Mouse (Mus musculus) c-Kit-positive CD71-negative TER-119-negative erythroid progenitor cells, embryonic 14.5 days (primary cell): ENCODE data around the gene Sema4b.
A peak's percentile ranks its signal among the peaks of the same experiment; 100 is the strongest.

ENCODE experiments used
- DNase-seq: peaks from one replicate; pipeline ENCODE4 v3.0.0-alpha.2; 2013; ENCODE audit warnings: low read depth

The Sema4b gene

DNA sequence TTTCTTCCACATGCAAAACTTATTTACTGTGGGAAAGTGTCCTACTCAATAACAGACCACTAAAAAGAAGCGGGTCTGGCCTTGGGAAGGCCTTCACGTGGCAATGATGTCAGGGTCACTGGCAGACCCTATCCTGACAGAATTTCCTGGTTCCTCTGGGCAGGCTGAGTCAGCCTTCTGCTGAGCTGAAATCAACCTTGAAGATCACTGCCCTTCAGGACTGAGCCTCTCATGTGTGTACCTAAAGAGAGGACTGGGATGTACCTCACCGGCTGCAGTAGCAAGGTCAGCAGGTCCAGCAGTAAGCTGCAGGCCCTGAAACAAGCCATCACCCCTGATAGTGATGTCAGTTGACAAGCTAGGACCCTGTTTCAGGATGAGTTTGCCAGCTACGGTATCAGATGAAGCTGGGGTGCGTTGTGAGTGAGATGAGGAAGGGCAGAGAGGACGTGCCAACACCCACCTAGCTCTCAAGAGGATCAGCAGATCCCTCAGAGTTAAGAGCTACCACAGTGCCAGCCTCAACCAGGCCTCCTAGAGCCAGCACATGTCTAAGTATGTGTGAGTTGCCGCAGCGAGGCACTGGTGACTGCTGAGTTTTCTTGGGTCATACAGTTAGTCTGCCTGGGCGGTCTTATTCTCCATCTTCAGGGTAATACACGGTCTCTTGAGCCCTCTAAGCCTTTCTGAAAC, 8.5 kb upstream of the Sema4b start:
- DNase-seq = no peak

- DNase-seq = no peak
Measured at GRCm38 (mm10) chr7:80179327-80179726, 7.3 kb upstream of the Sema4b start.

DNA sequence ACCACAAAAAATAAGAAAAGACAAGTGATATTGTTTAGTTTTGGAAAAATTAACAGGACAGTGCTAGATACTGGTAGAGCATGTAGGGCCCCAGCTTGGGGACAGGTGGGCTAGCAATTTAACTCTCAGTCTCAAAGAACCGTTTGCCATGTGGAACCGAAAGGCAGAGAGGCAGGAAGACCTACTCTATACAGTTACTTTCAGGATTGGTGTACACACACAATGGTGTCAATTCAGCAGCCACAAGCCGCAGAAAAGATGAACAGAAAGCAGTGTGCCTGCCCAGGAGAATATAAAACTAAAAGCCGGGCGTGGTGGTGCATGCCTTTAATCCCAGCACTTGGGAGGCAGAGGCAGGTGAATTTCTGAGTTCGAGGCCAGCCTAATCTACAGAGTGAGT, 6.9 kb upstream of the Sema4b start:
- no peak for DNase-seq

DNA sequence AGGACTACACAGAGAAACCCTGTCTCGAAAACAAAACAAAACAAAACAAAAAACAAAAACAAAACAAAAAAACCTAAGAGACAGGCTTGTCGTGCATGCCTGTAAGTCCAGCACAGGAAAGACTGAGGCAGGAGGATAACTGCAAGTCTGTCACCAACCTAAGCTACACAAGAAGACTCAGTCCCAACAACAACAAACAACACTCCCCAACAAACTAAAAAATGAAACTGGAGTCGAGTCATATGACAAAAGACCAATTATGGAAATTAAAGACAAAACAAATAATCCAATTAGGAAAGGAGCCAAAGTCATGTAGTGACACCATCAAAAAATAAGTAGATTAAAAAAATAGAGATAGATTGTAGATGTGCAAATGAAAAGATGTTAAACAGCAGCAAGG, 6.4 kb upstream of the Sema4b start:
- DNase-seq = no peak

DNA sequence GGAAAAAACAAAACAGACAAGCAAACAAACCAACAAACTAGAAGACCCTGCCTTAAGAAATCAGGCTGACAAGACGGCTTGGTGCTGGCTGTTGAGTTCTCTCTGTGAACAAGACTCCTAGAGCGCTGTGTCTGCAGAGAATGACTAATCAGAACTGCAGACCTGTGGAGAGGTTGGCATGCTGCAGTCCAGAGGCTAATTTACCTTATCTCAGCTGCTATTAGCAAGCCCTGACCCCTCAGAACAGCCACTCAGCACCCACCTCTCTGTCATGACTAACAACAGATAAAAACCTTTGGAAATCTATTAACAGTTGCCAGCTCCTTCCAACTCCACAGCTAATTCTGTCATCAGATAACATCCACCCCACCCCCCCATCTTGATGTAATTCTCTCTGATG, 5.6 kb upstream of the Sema4b start:
- DNase-seq = no peak

- DNase-seq = no peak
Measured at GRCm38 (mm10) chr7:80182139-80182538, 4.5 kb upstream of the Sema4b start.

DNA sequence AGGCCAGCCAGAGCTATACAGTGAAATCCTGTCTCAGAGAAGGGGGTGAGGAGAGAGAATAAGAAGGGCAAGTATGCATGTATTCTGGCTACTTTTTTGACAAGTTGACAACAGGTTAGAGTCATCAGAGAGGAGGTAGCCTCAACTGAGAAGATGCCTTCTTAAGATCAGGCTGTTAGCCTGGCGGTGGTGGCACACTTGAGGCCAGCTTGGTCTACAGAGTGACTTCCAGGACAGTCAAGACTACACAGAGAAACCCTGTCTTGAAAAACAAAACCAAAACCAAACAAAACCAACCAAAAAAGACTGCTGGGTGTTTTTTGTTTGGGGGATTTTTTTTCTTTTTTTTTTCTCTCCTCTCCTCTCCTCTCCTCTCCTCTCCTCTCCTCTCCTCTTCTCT, 3.2 kb upstream of the Sema4b start:
- no peak for DNase-seq

DNA sequence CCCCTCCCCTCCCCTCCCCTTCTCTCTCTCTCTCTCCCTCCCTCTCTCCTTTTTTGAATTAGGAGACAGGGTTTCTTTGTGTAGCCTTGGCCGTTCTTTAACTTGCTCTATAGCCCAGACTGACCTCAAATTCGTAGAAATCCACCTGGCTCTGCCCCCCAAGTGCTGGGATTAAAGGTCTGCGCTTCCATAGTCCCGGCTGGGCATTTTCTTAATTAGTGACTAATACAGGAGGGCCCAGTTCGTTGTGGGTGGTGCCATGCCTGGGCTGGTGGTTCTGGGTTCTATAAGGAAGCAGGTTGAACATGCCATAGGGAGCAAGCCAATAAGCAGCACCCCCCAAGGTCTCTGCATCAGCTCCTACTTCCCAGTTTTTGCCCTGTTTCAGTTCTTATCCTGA, 2.7 kb upstream of the Sema4b start:
- DNase-seq = no peak

DNA sequence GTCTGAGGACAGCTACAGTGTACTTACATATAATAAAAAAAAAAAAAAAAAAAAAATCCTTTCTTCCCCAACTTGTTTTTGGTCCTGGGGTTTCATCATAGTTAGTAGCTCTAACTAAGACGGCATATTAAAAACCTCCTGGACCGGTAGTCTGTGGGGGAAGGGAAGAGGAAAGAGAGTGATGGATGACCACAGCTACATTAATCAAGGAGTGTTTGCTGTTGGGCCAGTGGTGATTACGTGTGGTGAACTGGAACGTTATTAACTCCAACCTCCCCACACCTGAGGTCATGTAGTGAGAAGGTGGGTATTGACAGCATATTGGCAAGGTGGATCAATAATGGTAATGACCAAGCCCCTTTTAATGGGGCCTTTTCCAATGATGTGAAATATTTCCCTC, 2.1 kb upstream of the Sema4b start:
- DNase-seq = no peak

DNA sequence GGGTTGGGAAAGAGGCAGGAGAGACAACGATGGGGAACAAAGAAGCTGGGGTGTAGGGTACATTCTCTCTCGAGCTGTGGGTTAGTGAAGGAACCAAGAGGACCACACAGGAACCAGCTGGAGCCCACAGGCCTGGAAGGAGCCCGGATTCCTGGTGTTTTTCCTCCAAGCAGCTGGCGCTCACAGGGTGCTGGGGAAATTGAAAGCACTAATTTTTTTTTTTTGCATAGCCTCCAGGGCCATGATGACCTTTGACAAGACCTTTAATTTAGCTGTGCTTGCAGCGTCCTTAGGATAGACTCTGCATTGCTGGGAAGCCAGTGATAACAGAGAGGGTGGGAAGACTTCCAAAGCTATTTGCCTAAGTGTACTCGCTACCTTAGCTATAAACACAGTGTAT, 1.7 kb upstream of the Sema4b start:
- no peak for DNase-seq

DNA sequence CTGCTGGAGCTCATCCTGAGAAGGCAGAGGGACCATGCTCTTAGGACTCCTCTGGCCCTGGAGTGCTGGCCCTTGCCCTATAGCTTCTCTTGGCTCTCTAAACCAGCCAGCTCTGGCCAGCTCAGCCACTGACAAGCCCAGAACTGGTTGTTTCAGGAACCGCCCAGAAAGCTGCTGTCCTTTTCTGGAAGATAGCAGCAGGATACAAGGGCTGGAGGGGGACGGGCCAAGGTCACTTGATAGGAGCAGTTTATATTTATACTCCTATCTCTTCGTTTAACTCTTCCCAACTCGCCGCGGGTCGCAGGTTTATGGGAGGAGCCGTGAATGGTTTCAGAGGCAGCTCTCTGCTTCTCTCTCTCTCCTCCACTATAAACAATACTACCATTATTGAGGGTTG, 620 bp upstream of the Sema4b start:
- no peak for DNase-seq

DNA sequence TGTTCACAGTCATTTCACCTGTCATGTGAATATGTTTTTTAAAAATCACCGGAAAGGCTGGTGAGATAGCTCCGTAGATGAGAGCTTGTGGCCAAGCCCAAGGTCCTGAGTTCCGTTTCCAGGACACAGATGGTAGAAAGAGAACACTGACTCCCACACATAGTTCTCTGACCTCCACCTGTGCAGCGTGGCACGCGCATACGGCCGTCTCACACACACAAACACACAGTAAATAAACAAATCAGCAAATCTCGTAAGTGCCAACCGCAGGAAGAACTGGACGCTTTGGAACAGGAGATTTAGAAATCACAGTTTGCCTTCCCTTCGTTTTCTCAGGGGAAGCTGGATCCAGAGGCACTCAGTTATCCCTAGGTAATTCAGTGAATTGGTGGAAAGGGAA, 860 bp downstream of the Sema4b start:
- no peak for DNase-seq

- DNase-seq = no peak
Measured at GRCm38 (mm10) chr7:80188579-80189125, 2.0 kb downstream of the Sema4b start.

DNA sequence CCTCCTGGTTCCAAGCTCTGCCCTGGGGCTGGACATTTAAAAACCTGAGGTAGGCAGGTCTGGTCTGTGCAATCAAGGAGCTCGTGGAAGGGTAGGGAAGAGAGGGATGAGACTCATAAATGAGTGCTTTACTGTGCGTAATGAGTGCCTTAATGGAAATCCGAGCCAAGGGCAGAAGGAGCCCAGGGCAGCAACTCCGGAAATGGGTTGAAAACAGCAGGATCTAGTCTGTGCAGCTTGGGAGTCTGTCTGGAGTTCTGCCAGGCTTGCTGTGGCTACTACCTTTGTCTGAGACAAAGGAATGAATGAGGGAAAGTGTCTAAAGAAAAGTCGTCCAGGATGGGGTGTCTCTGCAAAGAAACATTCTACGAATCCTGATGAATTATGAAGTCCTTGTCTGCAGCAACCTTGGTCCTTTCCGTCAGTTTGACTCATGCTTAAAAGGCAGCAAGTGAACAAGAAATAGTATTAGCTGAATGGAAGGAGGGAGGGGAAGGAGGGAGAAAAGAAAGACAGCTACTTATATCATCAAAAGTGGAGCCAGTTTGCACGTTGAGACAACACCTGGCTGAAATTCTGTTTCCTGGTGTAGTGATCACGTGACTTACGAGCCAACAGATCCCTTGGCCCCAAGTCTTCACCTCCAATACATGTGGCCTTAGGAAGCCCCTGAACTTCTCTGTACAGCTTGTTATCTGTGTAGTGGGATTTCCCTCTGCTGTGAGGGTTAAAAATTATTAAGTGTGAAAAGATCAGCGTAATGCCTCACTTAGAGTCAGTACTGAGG, 2.7 kb downstream of the Sema4b start:
- DNase-seq = no peak

DNA sequence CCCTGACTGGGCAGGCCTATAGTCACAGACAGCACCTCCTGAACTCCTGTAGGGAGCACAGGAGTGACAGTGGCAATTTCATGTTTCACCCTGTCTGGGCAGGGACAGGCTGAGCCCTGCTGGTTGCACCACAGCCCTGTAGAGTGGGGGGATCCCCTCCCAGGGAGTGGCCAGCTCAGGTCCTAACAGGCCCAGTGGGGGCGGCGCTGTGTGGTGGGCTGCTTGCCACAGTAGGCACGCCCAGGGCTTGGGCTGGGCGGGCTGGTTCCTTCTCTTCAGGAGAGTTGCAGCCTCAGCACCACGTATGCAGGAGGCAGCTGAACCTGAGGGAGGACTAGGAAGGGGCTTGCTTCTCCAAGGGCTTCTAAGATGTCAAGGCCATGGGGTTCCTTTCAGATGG, 4.8 kb downstream of the Sema4b start:
- DNase-seq = no peak

DNA sequence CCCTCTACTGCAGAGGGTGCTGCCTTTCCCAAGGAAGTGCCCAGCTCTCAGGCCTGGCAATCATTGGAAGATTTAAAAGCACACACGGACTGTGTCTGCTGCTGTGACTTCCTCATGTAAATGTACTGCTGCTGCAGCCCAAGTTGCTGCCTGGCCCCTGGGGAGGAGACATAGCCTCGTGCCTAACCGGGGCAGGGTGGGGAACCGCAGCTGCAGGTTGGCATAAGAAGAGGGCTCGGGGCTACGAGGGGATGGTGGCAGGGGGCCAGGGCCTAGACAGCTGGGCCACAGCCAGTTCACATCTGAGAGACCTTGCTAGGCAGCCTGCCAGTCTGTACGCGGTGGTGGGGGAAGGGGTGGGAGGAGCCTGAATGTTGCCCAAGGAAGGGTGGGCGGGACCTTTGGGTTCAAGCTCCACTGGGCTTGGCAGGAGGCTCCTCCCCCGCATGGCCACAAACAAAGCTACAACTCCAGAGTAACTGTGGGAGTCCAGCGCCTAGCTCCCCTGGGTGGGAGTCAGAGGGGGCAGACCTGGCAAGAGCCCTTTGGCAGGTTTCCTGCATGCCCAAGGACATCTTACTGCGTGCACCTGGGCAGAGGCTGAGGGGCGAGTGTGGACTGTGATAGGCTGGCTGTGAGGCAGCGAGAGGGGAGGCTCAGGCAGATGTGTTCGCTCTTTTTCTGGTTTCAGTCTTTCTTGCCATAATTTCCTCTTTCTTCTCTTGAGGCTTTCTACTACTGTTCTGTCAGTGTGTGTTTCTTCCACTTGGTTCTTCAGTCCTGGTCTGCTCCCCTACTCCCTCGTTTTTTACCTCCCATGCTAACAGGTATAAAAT, 5.8 kb downstream of the Sema4b start:
- peak; percentile 69 for DNase-seq

DNA sequence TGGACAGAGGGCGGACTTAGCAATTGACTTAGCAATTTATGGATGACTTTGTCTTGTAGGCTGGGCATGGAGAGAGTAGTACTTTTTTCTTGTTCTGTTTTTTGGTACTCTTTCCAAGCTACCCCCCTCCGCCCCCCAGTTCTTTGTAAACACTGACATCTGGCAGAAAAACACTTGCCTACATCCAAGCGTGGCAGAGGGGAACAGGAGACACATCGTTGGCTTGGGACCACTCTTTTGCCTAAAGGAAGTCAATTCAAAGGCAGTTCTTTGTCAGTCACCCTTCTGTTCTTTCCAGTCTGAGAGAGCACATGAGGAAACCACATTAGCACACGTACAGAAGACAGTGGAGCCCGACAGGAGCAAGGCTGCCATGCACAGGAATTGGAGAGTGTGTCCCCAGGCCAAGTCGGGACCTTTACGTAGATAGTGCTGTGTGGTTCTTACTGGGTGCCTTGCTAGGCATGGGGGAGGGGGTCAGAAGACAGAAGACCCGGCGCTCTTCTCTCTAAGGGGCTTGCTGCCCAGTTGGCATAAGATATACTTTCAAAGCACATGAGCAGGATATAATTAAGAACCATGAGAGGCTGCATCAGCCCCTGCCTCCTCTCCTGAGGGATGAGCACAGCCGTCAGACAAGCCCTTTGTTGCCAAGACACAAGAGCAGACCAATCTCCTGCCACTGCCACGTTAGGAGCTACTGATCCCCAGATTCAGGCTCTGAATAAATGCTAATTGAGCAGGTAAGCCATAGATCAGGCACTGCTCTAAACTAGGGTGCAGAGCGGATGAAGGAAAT, 7.5 kb downstream of the Sema4b start:
- no peak for DNase-seq

- DNase-seq = no peak
Measured at GRCm38 (mm10) chr7:80195146-80195545, 8.5 kb downstream of the Sema4b start.

DNA sequence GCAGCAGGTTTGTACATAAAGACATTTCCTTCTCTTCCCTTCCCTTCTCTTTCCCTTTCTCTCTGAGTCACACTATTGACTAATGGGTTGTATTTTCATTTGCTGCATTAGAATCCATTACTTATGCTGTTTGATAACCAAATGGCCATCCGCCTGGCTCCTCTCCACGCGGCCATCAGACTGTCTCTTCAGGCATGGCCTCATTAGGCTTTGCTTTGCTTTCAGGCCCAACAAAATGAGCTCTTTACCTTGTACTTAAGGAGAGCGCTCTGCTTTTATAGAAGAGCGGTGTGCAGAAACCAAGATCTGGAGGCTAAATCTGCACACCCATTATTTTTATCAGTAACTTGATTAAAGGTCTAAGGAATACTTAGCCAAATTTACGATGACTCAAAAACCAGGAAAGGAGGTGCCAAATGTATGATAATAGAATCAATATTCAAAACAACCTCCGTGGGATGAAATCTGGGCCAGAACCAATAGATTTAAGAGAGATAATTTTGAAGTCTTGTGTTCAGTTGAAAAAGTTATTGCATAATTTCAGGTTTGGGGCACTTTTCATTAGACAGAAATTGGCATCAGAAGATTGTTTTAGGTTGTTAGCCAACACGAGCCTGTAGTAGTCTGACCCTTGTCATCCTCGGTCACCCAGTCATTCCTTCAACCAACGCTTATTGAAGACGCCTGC, 9.1 kb downstream of the Sema4b start:
- no peak for DNase-seq

DNA sequence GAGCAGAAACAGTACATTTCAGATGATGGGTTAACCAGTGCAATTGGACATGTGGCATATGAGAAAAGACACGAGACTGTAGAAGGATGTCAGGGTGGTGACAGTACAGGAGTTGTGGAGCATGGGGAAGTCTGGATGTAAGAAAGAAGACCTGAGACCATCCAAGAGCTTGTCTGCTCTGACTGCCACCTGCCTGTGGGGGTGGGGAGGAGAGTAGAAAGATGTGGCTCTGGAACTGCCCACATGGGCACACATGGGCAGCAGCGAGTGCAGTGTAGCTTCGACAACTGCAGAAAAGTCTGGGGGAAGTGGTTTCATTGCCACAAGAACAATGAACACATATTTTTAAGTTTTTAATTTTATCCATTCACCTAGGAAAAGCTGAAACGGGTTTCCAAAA, 10.7 kb downstream of the Sema4b start:
- DNase-seq = no peak
